Mouse (Mus musculus) left cerebral cortex, postnatal 14 days (tissue): ENCODE results near the gene Cul4a. TPM values are rescaled to one million over a fixed set of nuclear protein-coding genes. Genes with fewer than 3 reads are reported as not detected.
"Not testable (repeated sequence)": the region's sequence is repeated elsewhere in the genome, so short reads cannot be mapped to it uniquely, and the experiment has no call there.

Experiments
- DNase-seq, 2 experiments: peaks; one replicate each; pipeline ENCODE4 v3.0.0; 2021 to 2022; ENCODE audit warnings: low spot score in 2 of 2, mixed read lengths in 1 of 2
- intact Hi-C: fragments of 180-260 bp; cut with DNase I; formaldehyde crosslinking; loops from one replicate; pipeline ENCODE4 v1.15.1; 2025
- total RNA-seq, 2 experiments: library from RNA; stranded (reverse); gene quantifications; 2 replicates each; pipeline ENCODE4 v1.2.3; 2021

The Cul4a gene
- total RNA-seq, 2 experiments from 2014 or later, result 56.2 to 59.6 TPM

DNA sequence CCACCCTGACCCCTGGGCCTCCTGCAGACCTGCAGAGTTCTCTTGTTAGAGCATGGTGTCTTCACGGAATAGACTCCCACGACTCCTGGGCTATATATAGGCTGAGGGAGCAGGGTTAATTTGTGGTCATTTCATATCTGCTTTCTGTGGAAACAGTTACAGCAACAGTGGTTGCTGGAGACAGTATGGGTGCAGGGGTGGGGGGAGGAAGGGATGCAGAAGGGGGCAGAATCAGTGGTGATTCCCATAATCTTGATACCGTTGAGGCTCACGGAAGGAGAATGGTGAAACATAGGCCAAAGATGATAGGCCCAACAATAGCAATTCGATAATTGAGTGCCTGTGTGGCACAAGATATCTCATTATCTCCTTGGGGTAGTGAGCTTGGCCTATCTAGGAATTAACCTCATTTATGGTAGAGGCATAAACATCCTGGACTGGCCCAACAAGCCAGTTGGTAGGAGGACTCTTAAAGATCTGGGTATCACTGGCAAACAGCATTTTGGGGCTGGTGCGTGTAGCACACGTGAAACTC, 17.5 kb downstream of the Cul4a start:
- intact Hi-C loops, result no loop called here
- DNase-seq, result no peak

DNA sequence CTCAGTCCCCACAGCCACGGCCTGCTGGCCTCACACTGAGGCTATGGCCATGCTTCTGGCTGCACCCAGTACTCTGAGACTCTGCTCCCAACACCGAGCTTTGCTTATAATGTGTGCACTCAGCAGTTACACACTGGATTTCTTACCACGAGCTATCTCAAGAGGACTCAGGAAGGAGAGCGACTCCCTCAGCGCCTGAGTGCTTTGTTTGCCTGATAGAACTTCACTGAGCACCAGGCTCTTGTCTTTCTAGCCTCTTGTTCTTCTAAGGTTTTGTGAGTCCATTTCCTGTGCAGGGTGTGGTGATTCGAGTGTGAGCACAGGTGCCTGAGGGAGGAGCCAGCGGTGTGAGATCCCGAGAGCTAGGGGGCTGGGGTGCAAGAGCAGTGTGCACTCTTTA, 19.5 kb downstream of the Cul4a start:
- intact Hi-C loops, result no loop called here
- no peak for DNase-seq

DNA sequence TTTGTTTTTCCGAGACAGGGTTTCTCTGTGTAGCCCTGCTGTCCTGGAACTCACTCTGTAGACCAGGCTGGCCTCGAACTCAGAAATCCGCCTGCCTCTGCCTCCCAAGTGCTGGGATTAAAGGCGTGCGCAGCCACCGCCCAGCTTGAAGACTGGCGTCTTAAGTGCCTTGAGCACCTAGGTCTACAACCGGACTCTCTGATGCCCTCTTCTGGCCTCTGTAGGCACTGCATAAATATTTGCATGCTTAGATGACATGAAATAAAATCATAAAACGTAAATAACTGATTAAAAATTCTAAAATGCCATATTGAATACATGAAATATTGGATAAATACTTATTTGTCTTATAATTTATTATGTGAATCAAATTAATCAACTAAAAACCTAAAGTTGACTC, 26.8 kb downstream of the Cul4a start:
- intact Hi-C loops, result not testable (repeated sequence)
- DNase-seq, result peak; percentile 61 to 63

GRCm38 (mm10) chr8:13139641-13140182, 34.3 kb downstream of the Cul4a start:
- intact Hi-C loops, result no loop called here
- DNase-seq, result no peak

GRCm38 (mm10) chr8:13141681-13142080, 36.3 kb downstream of the Cul4a start:
- intact Hi-C loops, result no loop called here
- no peak for DNase-seq

- intact Hi-C loops, result no loop called here
- DNase-seq, result no peak
These were observed 43.1 kb downstream of the Cul4a start for GRCm38 (mm10) chr8:13148476-13148875.

GRCm38 (mm10) chr8:13149287-13149686, 43.9 kb downstream of the Cul4a start:
- no peak for DNase-seq
- intact Hi-C loops, result no loop called here

- DNase-seq, result no peak
- intact Hi-C loops, result no loop called here
These were observed 44.4 kb downstream of the Cul4a start for GRCm38 (mm10) chr8:13149866-13150265.

DNA sequence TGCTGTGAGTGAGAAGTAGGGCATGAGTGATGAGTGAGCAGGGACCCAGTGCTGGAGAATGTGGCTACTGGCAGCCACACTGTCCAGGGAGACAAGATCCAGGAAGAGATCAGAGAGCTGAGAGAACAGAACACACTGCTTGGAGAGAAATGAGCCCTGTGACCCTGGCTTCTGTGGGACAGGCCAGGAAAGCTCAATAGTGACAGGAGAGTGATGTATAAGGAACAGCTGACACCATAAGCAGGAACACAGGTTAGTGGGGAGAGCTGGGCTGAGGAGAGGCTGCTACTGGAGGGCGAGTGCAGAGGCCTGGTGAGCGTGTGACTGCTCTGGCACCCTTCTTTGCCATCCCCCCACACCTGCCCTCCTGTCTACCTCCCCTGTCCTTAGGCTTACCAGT, 45.5 kb downstream of the Cul4a start:
- intact Hi-C loops, result no loop called here
- no peak for DNase-seq

DNA sequence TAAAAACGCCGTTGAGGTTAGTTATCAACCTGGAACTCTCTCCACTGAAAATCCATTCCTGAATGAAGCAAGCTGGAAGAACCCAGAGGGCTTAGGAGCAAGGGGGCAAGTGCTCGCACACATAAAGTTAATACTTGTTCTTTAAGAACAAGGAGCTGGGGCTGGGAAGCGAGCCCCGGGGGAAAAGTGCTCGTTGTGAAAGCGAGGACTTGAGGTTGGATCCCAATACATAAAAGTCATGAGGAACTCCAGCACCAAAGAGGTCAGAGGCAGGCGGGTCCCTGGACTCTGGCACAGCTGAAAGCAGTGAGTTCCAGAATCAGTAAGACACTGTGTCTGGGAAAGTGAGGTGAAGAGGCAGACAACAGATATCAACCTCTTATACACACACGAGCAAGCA, 48.7 kb downstream of the Cul4a start:
- no peak for DNase-seq
- intact Hi-C loops, result no loop called here

DNA sequence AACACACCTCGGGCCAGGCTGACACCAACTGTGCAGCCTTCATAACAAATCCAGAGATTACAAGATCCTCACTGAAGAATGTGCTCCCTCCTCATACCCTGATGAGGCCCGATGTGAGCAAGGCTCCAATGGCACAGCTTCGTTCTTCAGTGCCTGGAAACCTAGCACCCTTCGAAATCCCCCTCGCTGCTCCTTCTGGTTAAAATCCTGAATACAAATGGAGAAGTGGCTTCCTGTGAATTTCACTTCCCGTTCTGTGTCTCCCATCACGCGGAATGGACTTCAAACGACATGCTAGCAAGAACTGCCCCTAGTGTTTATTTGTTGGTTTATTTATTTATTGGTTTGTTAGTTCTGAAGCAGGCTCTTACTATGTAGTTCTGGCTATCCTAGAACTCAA, 49.9 kb downstream of the Cul4a start:
- intact Hi-C loops, result no loop called here
- no peak for DNase-seq

DNA sequence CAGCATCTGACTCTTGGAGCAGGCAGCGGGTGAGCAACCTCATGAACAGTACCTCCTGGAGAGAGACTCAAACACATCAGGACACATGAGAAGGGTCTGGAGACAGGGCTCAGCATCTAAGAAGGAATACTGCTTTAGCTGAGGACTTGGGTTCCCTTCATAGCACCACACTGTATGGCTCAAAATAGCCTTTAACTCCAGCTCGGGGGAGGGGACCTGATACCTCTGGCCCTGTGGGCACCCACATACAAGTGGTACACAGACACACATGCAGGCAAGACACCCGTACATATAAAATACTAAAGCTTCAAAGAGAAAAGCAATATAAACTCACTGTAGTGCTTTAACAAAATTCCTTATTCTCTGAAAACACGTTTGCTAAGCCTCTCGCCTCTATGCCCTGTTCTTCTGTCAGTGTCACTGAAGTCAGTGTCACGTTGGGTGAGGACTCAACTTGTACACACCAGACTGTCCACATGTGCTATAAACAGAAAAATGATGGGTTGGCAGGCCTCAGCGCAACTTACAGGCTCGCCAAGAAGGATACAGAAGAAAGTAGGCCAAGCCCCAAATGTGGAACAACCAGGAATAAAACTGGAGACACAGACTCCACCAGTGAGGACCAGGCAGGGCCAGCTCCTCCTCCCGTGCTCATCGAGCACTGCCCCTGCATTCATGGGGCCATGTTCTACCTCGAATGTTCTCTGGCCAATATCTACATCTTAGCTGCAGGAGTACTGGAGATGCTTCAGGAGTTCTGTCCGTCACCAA, 51.1 kb downstream of the Cul4a start:
- intact Hi-C loops, result no loop called here
- peak; percentile 44 to 78 for DNase-seq

DNA sequence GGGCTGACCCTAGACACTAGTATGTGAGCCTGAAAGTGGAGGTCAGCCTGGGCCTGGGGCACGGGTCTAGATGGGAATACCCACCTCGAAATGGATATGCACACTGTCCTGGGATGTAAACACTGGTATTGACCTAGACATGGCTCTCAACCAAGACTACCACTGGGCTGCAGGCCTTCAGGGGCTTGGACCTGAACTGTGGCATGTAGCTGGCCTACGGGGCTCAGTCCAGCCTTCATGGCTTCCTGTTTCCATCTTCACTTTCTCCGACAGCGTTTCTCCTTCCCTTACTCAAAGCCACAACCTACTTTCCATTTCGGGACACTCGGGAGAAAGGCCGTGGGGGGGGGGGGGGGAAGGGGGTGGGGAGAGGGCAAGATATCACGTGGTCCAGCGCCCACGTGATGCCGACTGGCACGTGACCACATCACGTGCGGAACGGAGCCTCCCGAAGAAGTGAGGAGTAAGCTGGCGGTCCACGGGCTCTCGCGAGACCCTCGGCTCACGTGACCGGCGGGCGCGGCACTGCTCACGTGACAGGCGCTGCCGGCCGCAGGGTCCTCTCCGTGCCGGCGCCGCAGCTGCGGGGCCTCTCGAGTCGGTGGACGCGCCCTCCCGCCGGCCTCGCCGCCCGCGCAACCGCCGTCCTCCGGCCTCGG, 53.4 kb downstream of the Cul4a start, which contains the start of gene Lamp1:
TSS of gene Lamp1 (plus strand) at position 444 of the 659 bp plus-strand sequence.
- peak; percentile 100 for DNase-seq
- intact Hi-C loops, result no loop called here

DNA sequence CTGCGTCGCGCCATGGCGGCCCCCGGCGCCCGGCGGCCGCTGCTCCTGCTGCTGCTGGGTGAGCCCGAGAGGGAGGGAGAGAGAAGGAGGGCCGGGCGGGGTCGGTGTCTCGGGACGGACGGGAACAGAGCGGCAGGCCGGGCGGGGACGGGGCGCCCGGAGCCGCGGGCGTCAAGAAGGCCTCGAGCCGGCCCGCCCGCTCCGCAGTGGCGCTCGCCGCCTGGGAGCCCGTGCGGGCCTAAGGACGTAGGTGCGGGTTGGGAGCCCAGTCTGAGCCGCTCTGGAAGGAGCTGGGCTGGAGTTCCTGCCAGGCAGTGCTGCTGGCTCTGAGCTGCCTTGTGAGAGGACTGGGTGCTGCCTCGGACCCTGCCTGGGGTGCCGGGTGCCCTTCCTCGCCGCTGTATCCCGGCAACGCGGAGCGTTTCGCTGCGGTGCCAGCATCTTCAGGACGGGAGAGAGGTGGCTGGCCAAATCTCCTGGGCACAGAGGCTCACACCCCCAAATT, 54.0 kb downstream of the Cul4a start:
- intact Hi-C loops, result no loop called here

DNA sequence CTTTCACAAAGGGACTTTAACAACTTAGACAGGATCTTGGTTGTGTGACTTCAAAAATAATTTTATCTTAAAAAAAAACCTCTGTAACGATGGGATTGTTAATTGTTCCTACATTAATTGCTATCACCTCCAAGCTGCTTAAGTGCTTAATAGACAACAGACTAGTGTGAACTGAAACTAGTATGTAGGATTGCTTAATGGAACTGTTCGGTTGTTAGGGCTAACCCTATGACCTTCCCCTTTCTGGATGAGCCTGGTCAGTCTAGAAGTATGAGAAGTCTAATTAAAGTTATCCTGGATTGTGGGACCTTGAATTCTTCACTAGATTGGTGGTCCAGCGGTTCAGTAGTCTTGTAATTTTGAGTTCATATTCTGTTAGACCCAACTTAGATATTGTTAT, 55.3 kb downstream of the Cul4a start:
- intact Hi-C loops, result no loop called here
- no peak for DNase-seq

More for the DNA sequence above, 54.0 kb downstream of the Cul4a start:
- no peak for DNase-seq

- intact Hi-C loops, result no loop called here
- no peak for DNase-seq
These were observed 56.7 kb downstream of the Cul4a start for GRCm38 (mm10) chr8:13162098-13162497.

DNA sequence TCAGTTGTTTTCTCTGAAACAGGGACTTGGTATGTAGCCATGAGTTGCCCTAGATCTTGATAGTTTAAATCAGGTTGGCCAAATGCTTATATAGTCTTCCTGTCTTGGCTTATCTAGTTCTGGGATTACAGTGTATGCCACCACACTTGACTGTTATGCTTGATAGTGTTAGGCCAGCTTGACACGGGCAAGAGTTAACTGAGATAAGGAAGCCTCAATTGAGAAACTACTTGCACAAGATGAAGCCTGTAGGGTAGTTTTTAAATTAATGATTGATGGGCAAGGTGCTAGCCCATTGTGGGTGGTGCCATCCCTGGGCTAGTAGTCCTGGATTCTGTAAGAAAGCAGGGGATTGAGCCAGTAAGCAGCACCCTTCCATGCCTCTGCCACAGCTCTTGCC, 58.1 kb downstream of the Cul4a start:
- no peak for DNase-seq
- intact Hi-C loops, result no loop called here

GRCm38 (mm10) chr8:13164361-13164760, 58.9 kb downstream of the Cul4a start:
- DNase-seq, result no peak
- intact Hi-C loops, result no loop called here

DNA sequence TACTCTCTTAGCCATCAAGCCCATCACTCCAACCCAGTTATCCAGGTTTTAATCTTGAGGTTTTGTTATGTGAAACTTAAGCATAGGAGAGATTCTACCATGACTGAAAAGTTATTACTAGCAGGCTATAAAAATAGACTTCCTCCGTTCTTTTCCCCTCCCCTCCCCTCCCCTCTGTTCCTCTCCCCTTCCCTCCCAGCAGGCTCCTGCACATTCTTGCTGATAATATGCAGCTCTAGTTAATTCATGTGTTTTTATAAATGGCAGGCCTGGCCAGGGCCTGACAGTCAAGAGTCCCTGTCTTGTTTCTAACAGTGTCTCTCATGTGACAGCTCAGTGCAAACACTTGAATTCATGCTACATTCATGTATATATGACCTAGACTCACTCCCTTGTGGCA, 65.1 kb downstream of the Cul4a start:
- no peak for DNase-seq
- intact Hi-C loops, result no loop called here

- no peak for DNase-seq
- intact Hi-C loops, result no loop called here
These were observed 68.9 kb downstream of the Cul4a start for GRCm38 (mm10) chr8:13174305-13174704.
